Mouse (Mus musculus) neutrophil, adult 5-6 weeks (primary cell): ENCODE results near the gene Gm6871. TPM values are rescaled to one million over a fixed set of nuclear protein-coding genes. Genes with fewer than 3 reads are reported as not detected.

Experiments used
- total RNA-seq: library from RNA; stranded (forward); fragments of 200-1000 nt; gene quantifications from 2 replicates; pipeline ENCODE4 v1.2.3, GENCODE M21; 2017

Gene Gm6871
- total RNA-seq, 1 experiment from 2014 or later, result not detected

Other genes with a start within 250 kb of the Gm6871 start
- 29.8 and 36.1 TPM in 2 replicates for gene AI987944, start 180.3 kb downstream of the Gm6871 start, total RNA-seq
- gene Vmn2r57, start 125.0 kb downstream of the Gm6871 start, total RNA-seq, result 0.23 and 0.25 TPM in 2 replicates
- 0.12 and 0.23 TPM in 2 replicates for gene Gm20449, start 74.2 kb downstream of the Gm6871 start, total RNA-seq
- gene AW146154, start 73.8 kb downstream of the Gm6871 start, total RNA-seq, result 10.9 and 11.3 TPM in 2 replicates
- gene 2610021A01Rik, start 25.6 kb upstream of the Gm6871 start, total RNA-seq, result 21.1 and 22.7 TPM in 2 replicates
- 7.3 and 9.2 TPM in 2 replicates for gene Zfp788, start 59.5 kb upstream of the Gm6871 start, total RNA-seq